Mouse (Mus musculus): ENCODE measurements around the gene Cggbp1. TPM values are rescaled to one million over a fixed set of nuclear protein-coding genes. Genes with fewer than 3 reads are reported as not detected.
A peak's percentile ranks its signal among the peaks of the same experiment; 100 is the strongest.

The Cggbp1 gene
- total and polyA plus RNA-seq, 2 experiments from 2014 or later: 53.0 to 66.0 TPM

GRCm38 (mm10) chr16:64868613-64869012 lies 16.8 kb downstream of the Cggbp1 start:
- no peak for TF ChIP-seq CTCF (IDR thresholded peaks at IDR 0.05)
- H3K27ac ChIP-seq (ENCODE audit: low read depth, low read length): no peak overlapping the region
- H3K9me3 ChIP-seq (ENCODE audit: low read length): no peaks in the 10 kb centered on the region
- no peaks in the 10 kb centered on the region for H3K36me3 ChIP-seq (ENCODE audit: insufficient read depth, low read length)
- DNase-seq (ENCODE audit: low spot score) (no peak), ATAC-seq (ENCODE audit: low FRiP score) (no peak)
- no peak overlapping the region for H3K4me3 ChIP-seq (ENCODE audit: low read depth, low read length)
- H3K9ac ChIP-seq (replicated peaks; ENCODE audit: low read length, poor library complexity, severe bottlenecking): no peak overlapping the region
- no peaks in the 10 kb centered on the region for H3K4me1 ChIP-seq (ENCODE audit: insufficient read depth, low read length)
- no peak overlapping the region for H3K4me2 ChIP-seq (ENCODE audit: low read depth, low read length, poor library complexity, severe bottlenecking)
- no peaks in the 10 kb centered on the region for H3K27me3 ChIP-seq (ENCODE audit: insufficient read depth, low read length)
- WGBS: 71% methylated on average over 6 of the region's 6 CpGs

- WGBS: 90% methylated on average over 2 of the region's 2 CpGs
- Histone ChIP-seq H3K36me3 (ENCODE audit: insufficient read depth, low read length) (no peaks in the 10 kb centered on the region), H3K9me3 (ENCODE audit: low read length) (no peaks in the 10 kb centered on the region), H3K27ac (ENCODE audit: low read depth, low read length) (no peak overlapping the region), H3K4me1 (ENCODE audit: insufficient read depth, low read length) (no peaks in the 10 kb centered on the region), H3K4me3 (ENCODE audit: low read depth, low read length) (no peak overlapping the region), H3K4me2 (ENCODE audit: low read depth, low read length, poor library complexity, severe bottlenecking) (no peak overlapping the region), H3K27me3 (ENCODE audit: insufficient read depth, low read length) (no peaks in the 10 kb centered on the region), H3K9ac (replicated peaks; ENCODE audit: low read length, poor library complexity, severe bottlenecking) (no peak overlapping the region)
- DNase-seq (ENCODE audit: low spot score): no peak
- TF ChIP-seq CTCF (IDR thresholded peaks at IDR 0.05): no peak
- no peak for ATAC-seq (ENCODE audit: low FRiP score)
Measured at GRCm38 (mm10) chr16:64869621-64870020, 17.8 kb downstream of the Cggbp1 start.

GRCm38 (mm10) chr16:64872296-64872695 lies 20.5 kb downstream of the Cggbp1 start:
- no peak for ATAC-seq (ENCODE audit: low FRiP score)
- Histone ChIP-seq H3K4me3 (ENCODE audit: low read depth, low read length) (no peak overlapping the region), H3K27me3 (ENCODE audit: insufficient read depth, low read length) (no peaks in the 10 kb centered on the region), H3K27ac (ENCODE audit: low read depth, low read length) (no peak overlapping the region), H3K36me3 (ENCODE audit: insufficient read depth, low read length) (no peaks in the 10 kb centered on the region), H3K9ac (replicated peaks; ENCODE audit: low read length, poor library complexity, severe bottlenecking) (no peak overlapping the region), H3K9me3 (ENCODE audit: low read length) (no peaks in the 10 kb centered on the region), H3K4me1 (ENCODE audit: insufficient read depth, low read length) (no peaks in the 10 kb centered on the region), H3K4me2 (ENCODE audit: low read depth, low read length, poor library complexity, severe bottlenecking) (no peak overlapping the region)
- DNase-seq (ENCODE audit: low spot score): no peak
- 34% methylated on average over 3 of the region's 3 CpGs for whole genome bisulfite sequencing
- TF ChIP-seq CTCF (IDR thresholded peaks at IDR 0.05): no peak

DNA sequence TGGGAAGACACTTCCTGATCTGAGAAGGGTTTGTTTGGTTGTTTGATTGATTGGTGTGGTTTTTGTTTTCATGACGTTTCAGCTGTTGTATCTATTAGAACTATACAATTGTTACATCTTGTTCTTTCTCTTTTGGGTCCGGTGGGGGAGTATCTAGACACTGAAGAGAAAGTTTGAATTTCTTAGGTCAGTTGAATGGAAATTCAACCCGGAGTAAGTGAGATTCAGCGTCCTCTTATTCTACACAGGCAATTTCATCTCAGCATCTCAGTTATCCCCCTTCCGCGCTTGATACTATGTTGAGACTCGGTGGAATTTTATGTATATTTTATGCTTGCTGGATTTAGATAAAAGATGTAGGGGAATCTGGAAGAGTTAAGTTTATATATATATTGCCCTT lies 21.0 kb downstream of the Cggbp1 start:
- Histone ChIP-seq H3K9me3 (ENCODE audit: low read length) (no peaks in the 10 kb centered on the region), H3K27ac (ENCODE audit: low read depth, low read length) (no peak overlapping the region), H3K4me3 (ENCODE audit: low read depth, low read length) (no peak overlapping the region), H3K27me3 (ENCODE audit: insufficient read depth, low read length) (no peaks in the 10 kb centered on the region), H3K4me2 (ENCODE audit: low read depth, low read length, poor library complexity, severe bottlenecking) (peak overlapping the region; percentile 40), H3K36me3 (ENCODE audit: insufficient read depth, low read length) (no peaks in the 10 kb centered on the region), H3K4me1 (ENCODE audit: insufficient read depth, low read length) (no peaks in the 10 kb centered on the region), H3K9ac (replicated peaks; ENCODE audit: low read length, poor library complexity, severe bottlenecking) (no peak overlapping the region)
- ATAC-seq (ENCODE audit: low FRiP score) (no peak), DNase-seq (ENCODE audit: low spot score) (no peak)
- no peak for TF ChIP-seq CTCF (IDR thresholded peaks at IDR 0.05)
- 12% methylated on average over 7 of the region's 7 CpGs for WGBS

GRCm38 (mm10) chr16:64873416-64874305 lies 21.9 kb downstream of the Cggbp1 start:
- peak overlapping the region; percentile 51 for H3K9ac ChIP-seq (replicated peaks; ENCODE audit: low read length, poor library complexity, severe bottlenecking)
- ATAC-seq (ENCODE audit: low FRiP score) (peak; percentile 83), DNase-seq (ENCODE audit: low spot score) (peak; percentile 72)
- H3K4me2 ChIP-seq (ENCODE audit: low read depth, low read length, poor library complexity, severe bottlenecking): peak overlapping the region; percentile 82
- peak overlapping the region; percentile 19; the same call in 1 of the 2 replicates for H3K27ac ChIP-seq (ENCODE audit: low read depth, low read length)
- H3K36me3 ChIP-seq (ENCODE audit: insufficient read depth, low read length): no peaks in the 10 kb centered on the region
- peak overlapping the region; percentile 51 for H3K4me3 ChIP-seq (ENCODE audit: low read depth, low read length)
- H3K9me3 ChIP-seq (ENCODE audit: low read length): no peaks in the 10 kb centered on the region
- H3K27me3 ChIP-seq (ENCODE audit: insufficient read depth, low read length): no peaks in the 10 kb centered on the region
- H3K4me1 ChIP-seq (ENCODE audit: insufficient read depth, low read length): no peaks in the 10 kb centered on the region
- WGBS: 2% methylated on average over 29 of the region's 29 CpGs
- no peak for TF ChIP-seq CTCF (IDR thresholded peaks at IDR 0.05)

DNA sequence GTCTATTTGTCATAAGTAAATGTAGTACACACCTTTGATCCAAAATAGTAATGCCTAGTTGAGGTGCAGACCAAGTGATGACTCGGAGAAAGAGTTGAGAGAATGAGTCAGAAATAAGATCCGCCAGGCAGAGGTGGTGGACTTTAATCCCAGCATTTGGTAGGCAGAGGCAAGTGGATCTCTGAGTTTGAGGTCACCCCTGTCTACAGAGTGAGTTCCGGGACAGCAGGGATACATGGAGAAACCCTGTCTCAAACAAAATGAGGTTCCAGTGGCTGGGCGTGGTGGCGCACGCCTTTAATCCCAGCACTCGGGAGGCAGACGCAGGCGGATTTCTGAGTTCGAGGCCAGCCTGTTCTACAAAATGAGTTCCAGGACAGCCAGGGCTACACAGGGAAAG lies 23.6 kb downstream of the Cggbp1 start:
- Histone ChIP-seq H3K4me1 (ENCODE audit: insufficient read depth, low read length) (no peaks in the 10 kb centered on the region), H3K4me2 (ENCODE audit: low read depth, low read length, poor library complexity, severe bottlenecking) (no peak overlapping the region), H3K9me3 (ENCODE audit: low read length) (no peaks in the 10 kb centered on the region), H3K27ac (ENCODE audit: low read depth, low read length) (no peak overlapping the region), H3K36me3 (ENCODE audit: insufficient read depth, low read length) (no peaks in the 10 kb centered on the region), H3K9ac (replicated peaks; ENCODE audit: low read length, poor library complexity, severe bottlenecking) (no peak overlapping the region), H3K4me3 (ENCODE audit: low read depth, low read length) (no peak overlapping the region), H3K27me3 (ENCODE audit: insufficient read depth, low read length) (no peaks in the 10 kb centered on the region)
- no peak for ATAC-seq (ENCODE audit: low FRiP score)
- TF ChIP-seq CTCF (IDR thresholded peaks at IDR 0.05): no peak
- 94% methylated on average over 10 of the region's 10 CpGs for WGBS
- DNase-seq (ENCODE audit: low spot score): no peak

Data from midbrain, postnatal 0 days (tissue).